Mouse (Mus musculus) brain, adult 2 months (tissue): ENCODE measurements around the gene Iqck.

Source experiments
- DNase-seq: peaks from one replicate; pipeline ENCODE4 v3.0.0; 2011; ENCODE audit warnings: low read depth, low spot score

Gene Iqck

DNA sequence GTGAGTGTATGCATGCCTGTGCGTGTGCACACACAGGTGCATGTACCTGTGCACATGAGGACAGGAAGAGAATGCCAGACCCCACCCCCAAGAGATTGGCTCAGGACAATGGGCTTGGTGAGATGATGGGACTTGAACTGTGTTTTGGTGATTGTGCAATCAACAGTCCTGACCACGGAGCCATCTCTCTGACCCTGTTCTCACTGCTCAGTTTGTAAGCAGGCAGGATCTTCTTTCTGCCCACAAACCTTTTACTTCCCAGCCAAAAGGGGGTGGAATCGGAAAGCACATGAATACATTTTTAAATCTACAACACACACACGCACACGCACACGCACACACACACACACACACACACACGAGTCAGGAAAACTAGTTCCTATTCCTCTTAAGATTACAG lies 56.0 kb downstream of the Iqck start:
- DNase-seq: no peak

GRCm38 (mm10) chr7:118912049-118912490 lies 56.5 kb downstream of the Iqck start:
- no peak for DNase-seq

DNA sequence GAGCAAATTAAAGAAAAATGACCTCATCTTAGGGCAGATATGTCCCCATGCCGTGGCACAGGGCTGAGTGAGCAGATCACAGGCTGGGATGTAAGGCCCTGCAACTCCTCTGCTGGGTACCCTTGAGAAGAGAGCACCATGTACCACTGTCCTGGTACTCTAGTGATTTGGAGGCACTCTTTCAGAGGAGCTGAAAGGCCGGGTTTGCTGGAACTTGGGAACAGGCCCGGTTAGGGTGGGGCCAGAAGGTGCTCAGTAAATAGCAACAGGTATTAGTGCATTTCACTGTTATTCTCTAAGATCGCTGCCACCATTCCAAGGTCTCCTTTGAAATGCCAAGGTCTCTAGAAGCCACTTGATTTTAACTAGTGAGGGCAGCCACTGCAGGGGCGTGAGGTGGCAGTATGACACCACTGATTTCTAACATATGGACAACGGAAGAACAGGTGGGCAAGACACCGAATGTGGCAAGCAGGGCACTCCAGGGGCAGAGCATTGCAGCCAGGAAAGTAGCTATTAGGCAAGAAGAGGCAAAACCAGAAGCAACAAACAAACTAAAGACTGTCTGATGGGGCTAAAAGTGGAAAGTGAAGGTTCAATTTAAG lies 59.1 kb downstream of the Iqck start:
- peak; percentile 67 for DNase-seq

DNA sequence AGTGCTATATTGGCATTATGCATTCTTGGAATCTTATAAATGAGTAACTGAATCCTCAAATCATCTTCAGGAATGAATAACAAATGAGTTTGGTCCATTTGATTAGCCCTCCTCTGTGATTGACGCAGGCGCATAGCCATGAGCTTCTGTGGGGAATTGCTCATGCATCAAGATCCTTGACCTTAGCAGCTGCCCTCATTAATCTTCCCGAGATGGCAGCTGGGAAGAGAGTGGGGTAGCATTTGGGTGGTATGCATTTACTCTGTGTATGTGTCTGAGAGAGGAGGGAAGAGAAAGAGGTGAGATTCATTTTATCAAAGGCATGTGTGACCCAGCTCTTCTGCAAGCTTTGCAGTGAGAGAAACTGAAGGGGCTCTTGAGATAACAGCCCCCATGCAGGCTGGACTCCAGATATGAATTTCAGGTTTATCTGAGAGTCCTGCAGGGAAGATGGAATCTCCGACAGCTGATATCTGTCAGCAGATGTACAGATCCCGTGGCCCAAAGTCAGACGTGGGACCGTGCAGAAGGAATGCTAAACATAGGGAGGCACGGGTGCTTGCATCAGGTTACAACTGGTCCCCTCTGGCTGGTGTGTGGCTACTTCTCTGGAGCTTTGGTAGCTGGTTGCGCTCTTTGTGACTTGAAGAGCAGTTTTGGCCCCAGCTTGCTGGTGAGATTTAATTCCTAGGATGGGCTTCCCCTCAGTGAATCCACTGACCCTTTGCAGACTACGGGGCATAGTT lies 63.9 kb downstream of the Iqck start:
- no peak for DNase-seq

- DNase-seq: peak; percentile 21
Observed at GRCm38 (mm10) chr7:118922441-118923202, 67.1 kb downstream of the Iqck start.

- DNase-seq: no peak
Observed at GRCm38 (mm10) chr7:118925547-118925946, 70.0 kb downstream of the Iqck start.

DNA sequence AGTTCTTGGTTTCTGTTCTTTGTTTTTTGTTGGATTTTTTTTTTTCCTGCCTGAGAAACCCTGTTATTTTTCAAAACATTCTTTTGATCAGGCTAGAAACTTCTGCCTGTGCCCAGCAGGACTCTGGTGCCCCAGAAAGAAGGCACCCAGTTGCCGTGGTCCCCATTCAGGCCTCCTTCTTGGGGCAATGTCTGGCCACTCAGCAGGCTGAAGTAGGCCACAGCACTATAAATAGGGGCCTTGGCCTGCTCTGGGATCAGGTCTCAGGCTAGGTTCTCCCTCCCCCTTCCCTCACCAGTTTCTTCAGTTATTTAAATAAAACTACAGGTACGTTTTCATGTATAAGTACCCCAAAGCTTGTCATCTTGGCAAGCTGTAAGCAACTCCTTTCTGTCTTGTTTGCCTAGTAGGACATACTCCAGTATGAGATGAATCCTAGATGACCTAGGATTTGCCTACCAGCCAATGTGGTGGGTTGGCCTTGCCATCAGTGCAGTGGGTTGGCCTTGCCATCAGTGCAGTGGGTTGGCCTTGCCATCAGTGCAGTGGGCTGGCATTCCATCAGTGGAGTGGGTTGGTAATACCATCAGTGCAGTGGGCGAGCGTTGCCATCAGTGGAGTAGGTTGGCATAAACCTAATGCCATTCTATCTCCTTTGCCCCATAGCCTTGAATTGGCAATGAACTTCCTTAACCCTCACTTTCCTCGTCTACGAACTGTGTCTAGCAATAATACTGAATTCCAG lies 71.1 kb downstream of the Iqck start:
- DNase-seq: no peak

DNA sequence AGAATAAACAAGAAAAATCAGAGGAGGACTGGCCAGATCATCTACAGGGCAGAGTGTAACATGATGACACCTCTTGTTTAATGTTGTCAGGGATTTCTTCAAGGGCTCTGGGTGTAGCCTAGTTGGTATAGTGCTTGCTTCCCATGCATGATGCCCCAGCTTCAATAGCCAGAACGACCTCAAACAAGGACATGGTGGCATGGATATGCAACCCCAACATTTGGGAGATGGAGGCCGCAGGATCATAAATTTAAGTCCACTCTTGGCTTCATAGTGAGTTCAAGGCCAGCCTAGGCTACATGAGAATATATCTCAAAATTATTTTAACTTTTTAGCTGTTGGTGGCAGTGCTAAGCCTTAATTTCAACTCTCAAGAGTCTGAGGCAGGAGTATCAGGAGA lies 71.7 kb downstream of the Iqck start:
- no peak for DNase-seq

DNA sequence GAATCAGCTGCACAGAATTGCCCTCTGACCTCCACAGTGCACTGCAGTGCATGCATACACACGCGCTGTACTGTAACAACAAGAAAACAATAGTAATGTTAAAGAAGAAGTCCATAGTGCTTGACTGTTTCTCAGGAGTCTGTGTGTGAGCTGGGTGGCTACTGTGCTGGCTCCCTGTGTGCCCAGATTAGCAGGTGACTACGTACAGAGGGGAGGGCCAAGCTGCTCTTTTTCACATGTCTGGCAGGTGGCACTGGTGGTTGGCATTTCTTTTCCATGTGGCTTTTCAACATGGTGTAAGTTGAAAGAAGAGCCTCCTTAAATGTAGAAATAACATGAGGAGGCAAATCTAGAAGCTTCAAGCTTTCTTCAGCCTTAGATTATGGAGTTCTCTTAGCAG lies 72.8 kb downstream of the Iqck start:
- no peak for DNase-seq

DNA sequence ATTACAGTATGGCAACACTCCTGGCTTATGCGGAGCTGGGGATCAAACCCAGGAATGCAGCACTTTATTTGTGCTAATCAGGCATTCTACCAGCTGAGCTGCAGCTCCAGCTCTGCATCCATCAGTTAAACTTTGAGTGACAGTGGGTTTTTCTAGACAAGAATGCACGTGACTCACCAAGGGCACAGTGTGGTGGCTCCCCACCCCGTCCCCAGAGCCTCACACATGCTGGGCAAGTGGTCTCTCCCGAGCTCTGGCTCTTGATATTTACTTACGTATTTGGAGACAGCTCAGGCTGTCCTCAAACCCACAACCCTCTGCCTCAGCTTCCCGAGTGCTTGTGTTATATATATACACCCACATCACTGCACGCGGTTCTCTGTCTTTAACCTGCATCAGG lies 73.4 kb downstream of the Iqck start:
- DNase-seq: no peak

- DNase-seq: peak; percentile 90
Observed at GRCm38 (mm10) chr7:118929601-118930311, 74.2 kb downstream of the Iqck start.

DNA sequence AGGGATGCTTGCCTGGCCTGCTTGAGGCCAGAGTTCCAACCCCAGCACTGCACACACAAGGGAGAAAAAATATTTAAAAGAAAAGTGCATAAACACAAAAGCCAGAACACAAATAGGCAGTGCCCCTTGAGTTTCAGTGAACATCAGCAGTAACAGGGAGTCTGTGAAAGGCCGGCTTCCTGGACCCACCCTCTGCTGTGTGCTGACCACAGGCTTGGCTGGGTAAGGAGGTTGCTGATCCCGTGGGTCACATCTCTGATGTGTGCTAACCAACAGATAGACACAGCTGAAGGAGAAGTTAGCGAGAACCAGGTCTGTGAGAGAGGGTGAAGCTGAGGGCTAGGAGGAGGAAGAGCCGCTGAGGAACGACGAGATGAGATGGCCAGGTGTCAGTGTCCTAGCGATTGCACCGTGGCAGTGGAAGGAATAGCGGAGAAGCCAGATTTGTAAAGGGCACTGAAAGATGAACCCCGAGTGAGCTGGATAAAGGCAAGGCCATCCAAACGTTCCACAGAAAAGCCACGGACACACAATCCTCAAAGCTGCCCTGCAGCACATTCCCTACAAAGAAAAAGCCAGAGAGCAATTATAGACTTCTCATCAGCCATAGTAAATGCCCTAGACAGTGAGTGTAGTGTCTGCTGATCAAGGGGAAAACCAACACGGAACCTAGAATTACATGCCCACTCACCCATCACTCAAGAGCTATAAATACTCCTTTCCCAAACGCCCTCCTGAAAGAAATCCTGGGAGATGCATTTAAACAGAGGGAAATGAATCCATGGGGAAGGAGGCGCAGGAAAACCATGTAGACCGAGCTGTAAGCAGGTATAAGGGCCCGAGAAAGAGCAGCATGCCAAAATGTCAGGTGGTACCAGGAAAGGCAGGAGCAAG lies 76.2 kb downstream of the Iqck start:
- DNase-seq: peak; percentile 80

DNA sequence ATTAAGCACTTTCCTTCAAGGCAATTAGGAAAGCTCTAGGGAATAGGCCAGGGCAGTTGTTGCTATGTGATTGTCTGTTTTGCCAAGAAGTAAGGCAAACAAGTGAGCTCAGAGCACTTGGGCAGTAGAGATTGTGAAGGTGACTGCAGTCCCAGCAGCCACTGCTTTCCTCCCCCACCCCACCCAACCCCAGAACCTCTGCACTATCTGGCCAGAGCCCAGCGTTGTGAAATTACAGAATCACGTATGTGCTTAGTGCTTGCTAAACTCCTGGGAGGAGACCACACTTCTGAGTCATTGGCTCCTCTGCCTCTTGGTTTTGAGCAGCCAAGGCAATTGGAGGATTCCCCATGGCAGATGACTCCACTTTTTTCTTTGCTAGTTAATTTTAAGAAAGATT lies 79.8 kb downstream of the Iqck start:
- DNase-seq: peak; percentile 45

DNA sequence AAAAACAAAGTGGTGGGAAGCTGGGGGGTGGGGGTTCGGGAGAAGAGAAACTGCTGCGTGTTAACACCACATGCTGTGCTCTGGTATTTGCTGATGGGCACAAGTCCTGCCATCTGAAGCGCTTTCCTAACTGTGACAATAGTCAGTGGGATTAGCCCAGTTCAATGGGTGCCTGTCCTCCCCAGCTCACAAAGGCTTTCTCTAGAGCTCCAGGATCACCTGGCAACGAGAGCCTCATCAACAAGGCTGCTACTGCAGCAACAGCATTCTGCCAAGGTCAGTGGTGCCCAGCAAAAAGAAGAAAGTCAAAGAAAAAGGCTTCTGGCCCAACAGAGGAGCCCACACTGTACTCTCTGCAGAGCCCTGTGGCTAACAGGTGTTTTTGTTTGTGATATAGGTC lies 81.3 kb downstream of the Iqck start:
- DNase-seq: peak; percentile 27

- DNase-seq: no peak
Observed at GRCm38 (mm10) chr7:118937469-118938387, 82.2 kb downstream of the Iqck start.

- peak; percentile 56 for DNase-seq
Observed at GRCm38 (mm10) chr7:118942297-118942696, 86.7 kb downstream of the Iqck start.

DNA sequence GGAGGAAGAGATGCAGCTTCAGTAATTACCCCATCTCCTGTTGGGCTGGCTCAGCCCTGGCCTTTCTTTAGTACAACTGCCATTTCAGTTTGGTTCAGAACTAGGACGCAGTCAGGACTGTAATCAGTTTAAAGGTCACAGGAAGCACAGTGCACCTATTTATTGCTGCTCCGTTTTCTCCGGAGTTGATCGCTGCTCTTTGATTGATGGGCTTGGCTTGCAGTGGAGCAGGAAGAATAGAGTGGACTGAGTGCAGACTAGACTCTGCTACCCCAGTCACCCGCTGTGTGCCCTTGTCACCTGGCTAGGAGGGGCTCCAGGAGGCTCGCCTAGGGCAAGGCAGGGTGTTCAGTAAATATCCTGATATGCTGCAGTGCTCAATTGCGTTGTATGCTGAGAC lies 87.6 kb downstream of the Iqck start:
- no peak for DNase-seq

DNA sequence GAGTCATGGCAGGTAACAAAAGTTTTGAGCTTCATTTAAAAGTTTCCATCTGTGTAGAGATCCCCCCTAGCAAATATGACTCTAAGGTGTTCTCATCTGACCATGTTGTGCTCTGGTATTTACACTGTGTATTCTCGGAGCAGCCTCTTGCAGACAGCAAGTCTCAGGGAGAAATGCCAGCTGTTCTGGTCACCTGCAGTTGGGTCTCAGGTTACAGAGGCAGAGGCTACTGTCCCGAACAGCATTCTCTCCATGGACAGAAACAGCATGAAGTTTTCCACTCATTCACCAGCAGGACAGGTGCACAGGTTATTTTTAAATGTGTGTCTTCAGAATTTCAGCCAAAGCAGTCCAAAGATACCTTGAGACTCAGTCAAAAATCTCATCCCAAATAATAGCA lies 89.3 kb downstream of the Iqck start:
- DNase-seq: no peak

- no peak for DNase-seq
Observed at GRCm38 (mm10) chr7:118947241-118947640, 91.7 kb downstream of the Iqck start.
